Mouse (Mus musculus) forebrain, embryonic 11.5 days (tissue): ENCODE data around the gene Ncapd3. TPM values are rescaled to one million over a fixed set of nuclear protein-coding genes. Genes with fewer than 3 reads are reported as not detected.

ENCODE experiments used
- ATAC-seq: fragments of 200-750 bp; cut with Nextera tagmentation; replicated peaks from 2 replicates; pipeline ENCODE4 v1.8.0; 2017; ENCODE audit warnings: moderate TSS enrichment; ENCODE audit not compliant: low FRiP score
- DNase-seq: peaks from one replicate; pipeline ENCODE4 v3.0.0-alpha.2; 2017; ENCODE audit warnings: low spot score
- H3K27ac ChIP-seq: fragments of 300-500 bp; sonication (generic); 2 replicates; pipeline ENCODE4 v1.5.1; 2014; ENCODE audit warnings: low read depth, low read length
- H3K27me3 ChIP-seq: fragments of 300-500 bp; sonication (generic); 2 replicates; pipeline ENCODE4 v1.6.1; 2014; ENCODE audit warnings: mild to moderate bottlenecking, low read length, mixed read lengths; ENCODE audit not compliant: control insufficient read depth, insufficient read depth
- H3K36me3 ChIP-seq: fragments of 300-500 bp; sonication (generic); 2 replicates; pipeline ENCODE4 v1.6.1; 2014; ENCODE audit warnings: mild to moderate bottlenecking, low read length, moderate library complexity, mixed read lengths; ENCODE audit not compliant: control insufficient read depth, insufficient read depth
- H3K4me1 ChIP-seq: fragments of 300-500 bp; sonication (generic); replicated peaks from 2 replicates; pipeline ENCODE4 v1.6.1; 2014; ENCODE audit warnings: low read length, mixed read lengths; ENCODE audit not compliant: control insufficient read depth, insufficient read depth
- H3K4me2 ChIP-seq: fragments of 300-500 bp; sonication (generic); 2 replicates; pipeline ENCODE4 v1.6.1; 2014; ENCODE audit warnings: low read depth, mild to moderate bottlenecking, low read length, moderate library complexity, mixed read lengths; ENCODE audit not compliant: severe bottlenecking
- H3K4me3 ChIP-seq: fragments of 300-500 bp; sonication (generic); 2 replicates; pipeline ENCODE4 v1.5.1; 2014; ENCODE audit warnings: low read depth, low read length
- H3K9ac ChIP-seq: fragments of 300-500 bp; sonication (generic); 2 replicates; pipeline ENCODE4 v1.6.1; 2014; ENCODE audit warnings: low read length
- H3K9me3 ChIP-seq: fragments of 300-500 bp; sonication (generic); 2 replicates; pipeline ENCODE4 v1.6.1; 2016; ENCODE audit warnings: low read length, mixed read lengths; ENCODE audit not compliant: control insufficient read depth
- WGBS: fragments of 180-500 bp; shearing (Covaris S2); extraction: QIAGEN DNeasy Blood & Tissue Kit; methylation state at CpG from one replicate; pipeline ENCODE4 v1.1.7; 2014; 5-methylcytosine and 5-hydroxymethylcytosine counted together
- polyA plus RNA-seq: library from polyadenylated mRNA; unstranded; fragments of >200 nt; fragmentation: Nextera tagmentation; extraction: Ambion mirVana; gene quantifications from 2 replicates; pipeline ENCODE4 v1.2.1, GENCODE M21; 2014

Gene Ncapd3
- polyA plus RNA-seq, 1 experiment from 2014 or later, result 48.7 TPM

DNA sequence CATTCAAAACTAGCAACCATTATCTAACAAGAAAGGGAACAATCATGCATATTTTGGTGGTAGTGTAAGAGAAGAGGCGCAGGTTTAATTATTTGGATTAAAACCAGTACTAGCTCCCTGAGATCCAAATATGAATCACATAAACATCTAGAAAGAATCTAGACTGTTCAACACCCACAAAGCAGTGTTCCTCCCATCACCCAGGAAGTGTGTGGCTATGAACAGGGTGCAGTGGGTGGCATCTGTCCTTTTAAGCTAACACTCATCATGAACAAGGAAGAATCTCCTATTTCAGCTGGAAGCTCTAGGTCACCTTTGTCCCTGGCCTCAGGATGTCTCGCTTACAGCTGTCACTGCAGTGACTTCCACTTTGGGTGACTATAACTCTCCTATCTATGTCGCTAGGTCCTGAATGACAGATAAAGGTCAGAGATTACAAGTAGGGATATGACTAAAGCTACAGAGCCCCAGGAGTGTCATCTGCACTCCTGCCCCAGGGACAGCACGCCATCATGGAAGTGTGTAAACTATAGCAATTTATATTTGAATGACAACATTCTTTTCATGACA, 114.4 kb downstream of the Ncapd3 start:
- no peaks in the 10 kb centered on the region for H3K27me3 ChIP-seq
- H3K36me3 ChIP-seq, result peaks cover 9% of the 10 kb centered on the region; the same call in 1 of the 2 replicates
- H3K4me2 ChIP-seq, result no peak overlapping the region
- no peak for DNase-seq
- WGBS, result 88% methylated on average over 4 of the region's 4 CpGs
- H3K4me1 ChIP-seq, result peaks cover 18% of the 10 kb centered on the region
- no peak overlapping the region for H3K27ac ChIP-seq
- ATAC-seq, result no peak
- H3K9me3 ChIP-seq, result no peaks in the 10 kb centered on the region
- H3K4me3 ChIP-seq, result no peak overlapping the region
- H3K9ac ChIP-seq, result no peak overlapping the region

Other genes with a start within 250 kb of the Ncapd3 start
- gene Glb1l2, start 223.7 kb upstream of the Ncapd3 start, polyA plus RNA-seq, result 5.3 and 5.8 TPM in 2 replicates
- not detected in 2 replicates for gene Glb1l3, start 169.3 kb upstream of the Ncapd3 start, polyA plus RNA-seq
- not detected in 2 replicates for gene Gm1110, start 107.1 kb upstream of the Ncapd3 start, polyA plus RNA-seq
- gene Acad8, start 30.6 kb upstream of the Ncapd3 start, polyA plus RNA-seq, result 38.2 and 43.6 TPM in 2 replicates
- gene Thyn1, start 30.5 kb upstream of the Ncapd3 start, polyA plus RNA-seq, result 155 and 161 TPM in 2 replicates
- gene Vps26b, start 110 bp upstream of the Ncapd3 start, polyA plus RNA-seq, result 56.9 and 59.8 TPM in 2 replicates
- 168 and 176 TPM in 2 replicates for gene Jam3, start 125.2 kb downstream of the Ncapd3 start, polyA plus RNA-seq